In genomic region chr16:87454419-87455179, GRCm38 (mm10) we compare ENCODE assay signal across 8 mouse cellular contexts. TPM values are rescaled to one million over a fixed set of nuclear protein-coding genes. Genes with fewer than 3 reads are reported as not detected.
A peak's percentile ranks its signal among the peaks of the same experiment; 100 is the strongest.
DNase-seq lines count a peak whose midpoint lies in the region; ATAC-seq and TF ChIP-seq lines count a peak whose summit lies in the region.

Usp16 (plus strand) TSS chr16:87454703.

- H3K4me3 ChIP-seq in hindbrain, embryonic 10.5 days, result peak within 1 kb of the TSS; percentile 97
- peak within 1 kb of the TSS; percentile 91 for H3K4me3 ChIP-seq in lung, postnatal 0 days (ENCODE audit: low read depth, low read length)

- H3K27me3 ChIP-seq in hindbrain, embryonic 10.5 days (ENCODE audit: insufficient read depth, poor library complexity, severe bottlenecking), result no peaks in the 10 kb centered on the region
- no peaks in the 10 kb centered on the region for H3K27me3 ChIP-seq in lung, postnatal 0 days (replicated peaks; ENCODE audit: insufficient read depth, low read length)

- TF ChIP-seq CTCF in lung, postnatal 0 days (IDR thresholded peaks at IDR 0.05), result no peak

- peak within 1 kb of the TSS; percentile 84 for H3K9ac ChIP-seq in lung, postnatal 0 days (replicated peaks; ENCODE audit: low read depth)

- peak; percentile 99 for ATAC-seq in frontal cortex, adult (ENCODE audit: low TSS enrichment)
- ATAC-seq in lung, postnatal 0 days, result peak; percentile 99

- 9% methylated on average over 45 of the region's 45 CpGs for WGBS in hindbrain, embryonic 10.5 days
- 10% methylated on average over 38 of the region's 45 CpGs for WGBS in lung, postnatal 0 days

- peak within 1 kb of the TSS; percentile 91 for H3K4me2 ChIP-seq in lung, postnatal 0 days (replicated peaks; ENCODE audit: low read depth, low read length)

- peaks cover 12% of the 10 kb centered on the region for H3K36me3 ChIP-seq in hindbrain, embryonic 10.5 days
- no peaks in the 10 kb centered on the region for H3K36me3 ChIP-seq in lung, postnatal 0 days (ENCODE audit: insufficient read depth, low read length)

- peaks cover 22% of the 10 kb centered on the region for H3K4me1 ChIP-seq in hindbrain, embryonic 10.5 days (replicated peaks)
- H3K4me1 ChIP-seq in lung, postnatal 0 days (ENCODE audit: insufficient read depth, low read depth, low read length), result peaks cover 5% of the 10 kb centered on the region; the same call in 1 of the 2 replicates

- TF ChIP-seq EP300 in lung, postnatal 0 days (IDR thresholded peaks at IDR 0.05), result no peak

- no peaks in the 10 kb centered on the region for H3K9me3 ChIP-seq in hindbrain, embryonic 10.5 days
- H3K9me3 ChIP-seq in lung, postnatal 0 days (ENCODE audit: low read length), result no peaks in the 10 kb centered on the region

- peak within 1 kb of the TSS; percentile 92 for H3K27ac ChIP-seq in hindbrain, embryonic 10.5 days
- peak within 1 kb of the TSS; percentile 88 for H3K27ac ChIP-seq in lung, postnatal 0 days (ENCODE audit: low read length)

- peak; percentile 70 for DNase-seq in MEL-GATA-1-ER (ENCODE audit: extremely low read depth, low read depth)
- DNase-seq in cerebellum, adult 9-10 months, result peak; percentile 89
- peak; percentile 88 for DNase-seq in hindbrain, embryonic 10.5 days (ENCODE audit: low spot score)
- DNase-seq in layer of hippocampus, adult 9-11 months, result peak; percentile 92
- peak; percentile 96 for DNase-seq in lung, postnatal 0 days (ENCODE audit: low spot score)
- DNase-seq in ovary, postnatal 14 days (ENCODE audit: low spot score), result peak; percentile 94
- DNase-seq in thymus, postnatal 14 days, result peak; percentile 93

RNA-seq across cellular contexts. Expression of gene Usp16, which starts in this region (rescaled TPM):
- 32.0 and 33.7 TPM in 2 replicates for polyA plus RNA-seq in hindbrain, embryonic 10.5 days (2016; fragmentation: Nextera tagmentation; extraction: Ambion mirVana)
- polyA plus RNA-seq in lung, postnatal 0 days (2015; fragmentation: Nextera tagmentation; extraction: Ambion mirVana), result 41.0 and 43.5 TPM in 2 replicates

Comparison
In these comparisons a context has a peak if more than half of its experiments do, and no peak if none do; other contexts are left out.
1. Peak in every context shown above with its lines: DNase-seq, ATAC-seq, H3K4me3 ChIP-seq and H3K27ac ChIP-seq.